Mouse (Mus musculus) adrenal gland, postnatal 36 days (tissue): ENCODE results near the gene Bag3. TPM values are rescaled to one million over a fixed set of nuclear protein-coding genes. Genes with fewer than 3 reads are reported as not detected.

Experiments
- DNase-seq, 2 experiments: peaks; one replicate each; pipeline ENCODE4 v3.0.0; 2021; ENCODE audit warnings: mixed read lengths in 1 of 2
- total RNA-seq, 2 experiments: library from RNA; stranded (reverse); gene quantifications; 2 replicates each; pipeline ENCODE4 v1.2.3; 2021

The Bag3 gene
- total RNA-seq, 2 experiments from 2014 or later = 193 to 336 TPM

DNA sequence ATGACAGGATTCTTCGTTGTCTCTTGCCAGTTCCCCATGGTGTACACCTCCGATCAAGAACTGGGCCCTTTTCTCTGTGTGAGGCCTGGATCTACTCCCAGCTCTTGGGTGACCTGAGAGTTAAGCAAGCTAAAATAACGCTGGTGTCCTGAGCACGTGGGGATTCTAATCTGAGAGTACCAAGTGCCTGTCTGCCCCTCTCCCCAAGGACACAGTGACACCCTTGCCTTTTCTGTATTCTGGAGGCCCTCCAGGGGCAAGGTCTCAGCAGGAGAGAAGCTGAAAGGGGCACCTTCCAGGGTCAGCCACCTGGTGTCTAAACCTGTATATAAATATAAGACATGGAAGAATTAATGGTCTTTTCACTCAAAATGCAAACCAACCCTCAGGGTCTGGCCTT lies 14.3 kb downstream of the Bag3 start:
- no peak for DNase-seq

- no peak for DNase-seq
Observed at GRCm38 (mm10) chr7:128538196-128538595, 14.8 kb downstream of the Bag3 start.

- no peak for DNase-seq
Observed at GRCm38 (mm10) chr7:128538769-128539168, 15.4 kb downstream of the Bag3 start.

- no peak for DNase-seq
Observed at GRCm38 (mm10) chr7:128540111-128540510, 16.7 kb downstream of the Bag3 start.

DNA sequence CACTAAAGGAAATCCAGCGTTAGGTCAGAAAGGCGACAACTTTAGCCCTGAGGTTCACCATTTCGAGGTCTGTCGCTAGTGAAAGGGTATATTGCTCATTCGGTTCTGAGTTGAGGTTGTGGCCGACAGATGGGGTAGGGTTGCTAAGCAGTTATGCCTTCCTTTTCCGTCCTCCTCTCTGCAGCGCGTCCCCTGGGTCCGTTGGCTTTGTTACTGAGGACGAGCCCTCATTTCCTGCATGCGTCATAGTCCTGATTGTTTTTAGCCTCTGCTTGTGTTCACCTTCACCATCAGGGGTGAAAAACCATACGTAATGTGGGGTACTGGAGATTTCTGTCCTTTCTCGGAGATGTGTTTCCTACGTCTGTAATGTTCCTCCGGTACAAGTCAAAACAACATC lies 17.3 kb downstream of the Bag3 start:
- DNase-seq = no peak

- DNase-seq = peak in 1 of 2 experiments; percentile 48
Observed at GRCm38 (mm10) chr7:128541186-128541585, 17.8 kb downstream of the Bag3 start.

- no peak for DNase-seq
Observed at GRCm38 (mm10) chr7:128541771-128542170, 18.4 kb downstream of the Bag3 start.

DNA sequence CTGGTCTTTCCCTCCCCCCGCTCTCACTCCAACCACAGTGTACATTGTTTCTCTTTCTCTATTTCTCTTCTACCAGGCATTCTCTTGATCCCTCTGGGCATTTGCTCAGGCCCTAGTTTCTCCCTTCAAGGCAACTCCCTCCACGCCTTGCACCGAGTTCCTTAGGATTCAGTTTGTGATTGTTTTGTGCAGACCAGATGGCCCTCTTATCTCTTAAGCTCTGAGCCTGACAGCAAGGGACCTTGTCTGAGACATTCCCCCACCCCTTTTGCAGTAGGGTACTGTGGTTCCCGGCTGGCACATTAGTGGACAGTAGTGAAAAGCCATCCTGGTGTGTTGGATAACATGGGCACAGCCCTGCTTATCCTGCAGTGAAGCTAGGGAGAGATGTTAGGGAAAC lies 19.1 kb downstream of the Bag3 start:
- DNase-seq = no peak

DNA sequence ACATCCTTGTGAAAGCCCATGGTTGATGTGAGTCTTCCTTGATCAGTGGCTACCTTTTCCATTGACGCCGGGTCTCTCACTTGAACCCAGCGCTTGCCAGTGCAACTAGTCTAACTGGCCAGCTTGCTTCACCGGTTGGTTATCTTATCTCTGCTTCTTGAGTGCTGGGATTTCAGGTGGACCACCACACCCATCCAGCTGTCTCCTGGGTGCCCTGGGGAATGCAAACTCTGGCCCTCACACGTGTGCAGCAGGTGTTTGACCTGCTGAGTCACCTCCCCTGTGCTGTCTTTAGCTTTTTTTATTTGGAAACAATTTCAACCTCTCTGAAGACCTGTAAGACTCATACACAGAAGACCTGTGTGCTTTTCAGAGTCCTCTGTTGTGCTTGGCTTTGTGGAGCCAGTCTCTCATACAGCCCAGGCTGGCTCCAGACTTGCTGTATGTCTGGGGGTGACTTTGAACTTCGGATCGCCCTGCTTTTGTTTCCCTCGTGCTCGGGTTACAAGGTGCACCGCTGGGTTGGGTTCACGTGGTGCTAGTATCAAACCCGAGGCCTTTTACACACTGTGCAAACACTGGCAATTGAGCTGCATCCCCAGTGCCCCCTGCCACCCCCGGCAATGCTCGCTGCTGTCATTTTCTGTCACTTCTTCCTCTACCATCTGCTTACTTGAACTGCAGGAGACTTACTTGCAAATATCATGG lies 19.9 kb downstream of the Bag3 start:
- DNase-seq = no peak

- peak in 1 of 2 experiments; percentile 47 for DNase-seq
Observed at GRCm38 (mm10) chr7:128543961-128544360, 20.5 kb downstream of the Bag3 start.

DNA sequence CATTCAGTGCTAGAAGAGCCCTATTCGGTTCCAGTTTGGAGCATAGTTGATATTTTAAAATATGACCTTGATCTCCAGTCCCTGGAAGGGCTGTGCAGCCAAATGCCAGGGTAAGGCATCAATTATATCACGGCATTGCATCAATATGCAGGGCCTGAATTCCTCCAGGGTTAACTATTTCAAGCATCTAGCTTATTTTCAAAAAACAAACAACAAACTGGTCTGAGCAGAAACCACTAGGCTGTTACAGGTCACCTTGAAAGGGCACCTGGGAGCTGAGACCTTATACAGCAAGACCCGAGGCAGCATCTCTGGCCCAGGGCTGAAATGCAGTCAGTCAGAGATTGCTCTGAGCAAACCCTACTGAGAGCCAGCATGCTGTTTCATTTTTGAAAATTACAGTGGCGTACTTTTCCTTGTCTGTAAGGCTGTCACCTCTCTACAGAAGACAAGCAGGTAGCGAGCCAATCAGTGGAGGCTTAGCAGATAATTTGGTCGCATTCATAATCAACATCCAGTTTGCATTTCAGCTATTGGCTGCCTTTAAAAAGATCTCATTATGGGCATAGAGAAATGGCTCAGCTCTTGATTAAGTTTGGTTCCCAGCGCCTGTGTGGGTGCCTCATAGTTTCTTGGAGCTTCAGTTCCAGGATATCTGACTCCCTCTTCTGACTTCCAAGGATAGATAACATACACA lies 21.3 kb downstream of the Bag3 start:
- DNase-seq = no peak

GRCm38 (mm10) chr7:128546031-128546430 lies 22.6 kb downstream of the Bag3 start:
- DNase-seq = no peak

- DNase-seq = peak in 1 of 2 experiments; percentile 53
Observed at GRCm38 (mm10) chr7:128549137-128549536, 25.7 kb downstream of the Bag3 start.

DNA sequence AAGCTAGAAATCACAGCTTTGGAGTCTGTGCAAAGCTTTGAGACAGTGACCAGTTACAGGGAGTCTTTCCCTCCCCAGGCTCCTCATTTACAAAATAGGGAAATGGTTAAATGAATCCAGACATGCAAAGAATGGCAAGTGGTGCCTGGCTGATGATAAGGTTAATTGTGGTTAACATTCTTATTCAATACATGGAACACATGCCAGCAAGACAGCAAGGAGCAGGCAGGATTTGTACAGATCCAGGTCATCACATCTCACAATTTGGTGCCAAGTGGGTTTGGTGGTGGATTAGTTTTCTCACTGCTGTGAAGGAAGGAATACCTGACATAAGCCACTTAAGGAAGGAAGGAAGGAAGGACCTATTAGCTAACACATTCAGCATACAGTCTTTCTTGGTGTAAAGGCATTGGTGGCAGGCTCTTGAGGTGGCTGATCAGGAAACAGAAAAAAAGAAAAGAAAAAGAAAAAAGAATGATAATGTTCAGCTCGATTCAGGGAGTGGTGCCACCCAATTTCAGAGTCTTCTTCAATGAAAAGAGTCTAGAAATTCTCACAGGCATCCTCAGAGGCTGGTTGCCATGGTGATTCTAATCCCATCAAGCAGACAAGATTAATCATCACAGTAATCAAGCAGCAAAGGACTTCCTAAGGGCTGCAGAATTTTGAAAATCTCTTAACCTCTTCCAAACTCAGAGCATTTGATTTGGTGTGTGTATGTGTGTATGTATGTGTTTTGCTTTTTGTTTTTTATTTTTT lies 27.1 kb downstream of the Bag3 start:
- no peak for DNase-seq

GRCm38 (mm10) chr7:128551087-128551457 lies 27.7 kb downstream of the Bag3 start:
- no peak for DNase-seq

GRCm38 (mm10) chr7:128553105-128553705 lies 29.8 kb downstream of the Bag3 start:
- no peak for DNase-seq

GRCm38 (mm10) chr7:128554502-128554901 lies 31.1 kb downstream of the Bag3 start:
- peak; percentile 71 to 75 for DNase-seq

- no peak for DNase-seq
Observed at GRCm38 (mm10) chr7:128555141-128555750, 31.8 kb downstream of the Bag3 start.

DNA sequence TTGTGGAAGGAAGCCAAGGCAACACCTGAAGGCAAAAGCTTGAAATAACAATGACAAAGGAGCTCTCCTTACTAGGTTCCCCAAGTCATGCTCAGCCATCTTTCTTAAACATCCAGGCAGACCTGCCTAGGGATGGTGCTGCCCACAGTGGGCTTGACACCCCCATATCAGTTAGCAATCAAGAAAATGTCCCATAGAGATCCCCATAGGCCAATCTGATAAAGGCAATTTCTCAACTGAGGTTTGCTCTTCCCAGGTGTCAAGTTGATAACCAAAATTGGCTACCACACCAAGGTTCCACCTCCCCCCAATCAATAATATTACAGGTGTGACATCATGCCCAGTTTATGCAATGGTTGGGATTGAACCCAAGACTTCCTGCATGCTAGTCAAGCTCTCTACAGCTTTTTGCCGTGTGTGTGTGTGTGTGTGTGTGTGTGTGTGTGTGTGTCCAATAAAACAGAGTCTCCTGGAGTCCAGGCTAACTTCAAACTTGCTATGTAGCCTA lies 33.6 kb downstream of the Bag3 start:
- no peak for DNase-seq

DNA sequence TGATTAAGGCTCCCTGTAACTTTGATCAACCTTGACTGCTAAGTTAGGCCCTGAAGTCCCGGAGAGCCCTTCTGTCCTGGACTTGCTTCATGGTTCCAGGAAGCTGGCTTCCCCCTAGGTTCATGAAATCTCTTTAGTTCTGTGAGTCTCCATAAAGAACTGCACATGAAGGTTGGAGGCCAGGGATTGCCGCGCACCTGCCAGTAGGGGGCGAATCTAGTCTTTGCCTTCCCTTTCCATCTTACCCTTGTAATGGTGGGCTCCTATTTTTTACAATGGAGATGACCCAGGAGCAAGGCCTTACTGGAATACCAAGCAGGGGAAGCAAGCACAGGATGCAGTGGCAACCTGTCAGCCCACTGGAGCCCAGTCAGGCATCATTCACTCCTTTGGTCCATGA lies 40.0 kb downstream of the Bag3 start:
- DNase-seq = peak; percentile 56 to 67

- no peak for DNase-seq
Observed at GRCm38 (mm10) chr7:128566311-128566710, 42.9 kb downstream of the Bag3 start.
